Mouse (Mus musculus) bone marrow macrophage, adult 2 months (primary cell): Measurements from ENCODE around the gene Fam47e.

ENCODE experiments used
- CTCF ChIP-seq: IDR thresholded peaks from 2 replicates; pipeline ENCODE4 v1.5.1; 2012; ENCODE audit warnings: low read depth, mild to moderate bottlenecking, low read length, moderate library complexity
- POLR2A ChIP-seq: IDR thresholded peaks from 2 replicates; pipeline ENCODE4 v1.6.1; 2012; ENCODE audit warnings: mild to moderate bottlenecking, low read depth, low read length, borderline replicate concordance

DNA sequence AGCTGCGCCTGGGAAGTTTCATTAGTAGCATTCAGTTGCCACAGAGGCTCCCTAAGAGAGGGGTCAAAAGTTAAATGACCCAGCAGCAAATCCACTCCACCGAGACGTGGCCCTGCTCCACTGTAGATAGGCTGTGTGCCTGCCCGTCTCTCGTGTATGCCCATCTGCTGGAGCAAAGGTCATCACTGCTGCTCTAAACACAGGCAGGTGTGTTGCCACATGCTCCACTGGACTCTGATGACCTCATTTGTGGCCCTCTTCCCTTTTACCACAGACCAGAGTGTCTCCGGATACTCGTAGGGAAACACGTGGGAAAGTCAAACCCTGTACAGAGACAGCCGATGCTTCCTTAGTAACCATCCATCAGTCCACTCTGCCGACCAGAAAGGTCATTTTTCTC, 31.1 kb downstream of the Fam47e start:
- TF ChIP-seq CTCF (no peak), POLR2A (no peak)
